Mouse (Mus musculus) liver, adult (tissue): ENCODE results near the gene Hist1h4b.
"Not testable (repeated sequence)": the region's sequence is repeated elsewhere in the genome, so short reads cannot be mapped to it uniquely, and the experiment has no call there.

Experiments used
- GATA4 ChIP-seq: IDR thresholded peaks from 2 replicates; pipeline ENCODE4 v1.6.1; 2014; ENCODE audit warnings: mild to moderate bottlenecking, low read length; ENCODE audit not compliant: insufficient replicate concordance

Gene Hist1h4b

DNA sequence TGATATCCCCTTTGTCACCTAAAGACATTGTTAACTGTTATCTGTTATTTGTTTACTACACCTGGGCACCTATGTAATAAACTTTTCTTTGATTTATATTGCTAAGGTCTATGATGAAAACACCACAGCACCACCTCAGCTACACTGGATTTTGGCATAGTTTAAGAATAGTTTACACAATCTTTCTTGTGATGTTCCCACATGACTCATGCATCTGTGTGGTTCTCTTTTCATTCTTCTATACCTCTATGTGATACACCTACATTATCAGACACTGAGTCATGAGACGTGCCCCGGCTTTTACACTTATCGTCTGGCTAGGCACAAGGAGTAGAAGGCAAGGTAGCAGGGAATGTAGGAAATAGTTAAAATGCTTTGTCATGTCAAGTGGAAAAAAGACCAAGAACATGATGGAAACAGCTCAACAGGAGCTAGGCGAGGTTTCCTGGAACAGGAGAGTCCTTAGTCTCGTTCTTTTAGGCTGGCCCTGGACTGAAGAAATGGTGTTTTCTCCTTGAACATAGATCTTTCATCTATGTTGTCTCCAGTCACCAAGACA lies 7.2 kb upstream of the Hist1h4b start:
- TF ChIP-seq GATA4: no peak

GRCm38 (mm10) chr13:23750839-23751477 lies 5.9 kb upstream of the Hist1h4b start, which contains the start of gene Hist1h2ab:
TSS of gene Hist1h2ab (plus strand) at chr13:23751126.
- not testable (repeated sequence) for TF ChIP-seq GATA4

GRCm38 (mm10) chr13:23751478-23751956 lies 5.3 kb upstream of the Hist1h4b start:
- TF ChIP-seq GATA4: no peak

- TF ChIP-seq GATA4: not testable (repeated sequence)
Measured at GRCm38 (mm10) chr13:23752067-23752741, 4.6 kb upstream of the Hist1h4b start, which contains the start of gene Hist1h3b. TSS of gene Hist1h3b (plus strand) at chr13:23752267.

- no peak for TF ChIP-seq GATA4
Measured at GRCm38 (mm10) chr13:23752742-23753172, 4.1 kb upstream of the Hist1h4b start.

DNA sequence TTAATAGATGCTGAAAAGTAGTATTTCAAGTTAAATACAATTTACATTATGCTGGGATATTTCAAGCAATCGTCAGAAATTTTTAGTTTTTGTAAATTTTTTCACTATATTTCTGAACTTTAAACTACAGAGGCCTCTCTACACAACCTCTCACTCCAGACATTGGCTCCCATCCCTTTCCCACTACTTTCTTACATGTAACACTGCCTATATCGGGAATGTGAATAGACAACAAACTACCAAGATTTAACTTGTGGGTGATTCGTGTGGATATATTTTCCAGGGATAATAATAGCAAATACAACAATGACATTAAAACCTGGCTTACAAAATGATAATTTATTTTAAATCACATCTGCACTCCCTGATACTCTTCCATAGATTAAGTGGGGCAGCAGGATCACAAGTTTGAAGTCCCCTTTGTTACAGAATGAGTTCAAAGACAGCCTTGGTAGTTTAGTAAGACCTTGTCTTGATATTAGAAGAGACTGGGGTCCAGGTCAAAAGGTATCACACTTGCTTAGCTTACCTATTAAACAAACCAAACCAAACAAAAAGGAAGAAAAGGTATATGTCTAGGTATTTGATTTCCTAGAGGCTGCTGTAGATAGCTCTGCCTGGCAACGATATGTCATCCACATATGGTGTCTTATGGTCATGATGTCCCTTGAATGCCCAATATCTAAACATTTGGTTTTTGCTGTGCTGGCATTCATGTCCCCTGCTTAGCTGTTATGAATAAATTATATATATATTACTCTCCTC lies 3.3 kb upstream of the Hist1h4b start:
- no peak for TF ChIP-seq GATA4

DNA sequence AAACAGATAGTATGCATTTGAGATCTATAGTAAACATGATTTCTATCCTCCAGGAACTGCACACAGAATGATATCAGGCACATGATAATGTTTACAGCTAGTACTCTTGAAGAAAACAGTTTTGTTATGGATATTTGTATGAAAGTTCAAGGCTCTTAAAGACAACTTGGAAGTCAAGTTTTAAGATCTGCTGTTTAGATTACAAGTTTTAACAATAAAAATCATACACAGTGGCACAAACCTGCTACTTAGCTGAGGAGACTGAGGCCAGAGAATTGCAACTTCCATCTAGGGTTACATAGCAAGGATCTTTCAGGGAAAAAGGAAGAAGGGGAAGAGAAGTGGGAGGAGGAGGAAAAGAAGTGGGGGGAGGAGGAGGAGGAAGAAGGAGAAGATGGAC lies 1.8 kb upstream of the Hist1h4b start:
- no peak for TF ChIP-seq GATA4

GRCm38 (mm10) chr13:23757211-23757773 lies 479 bp downstream of the Hist1h4b start:
- TF ChIP-seq GATA4: no peak

DNA sequence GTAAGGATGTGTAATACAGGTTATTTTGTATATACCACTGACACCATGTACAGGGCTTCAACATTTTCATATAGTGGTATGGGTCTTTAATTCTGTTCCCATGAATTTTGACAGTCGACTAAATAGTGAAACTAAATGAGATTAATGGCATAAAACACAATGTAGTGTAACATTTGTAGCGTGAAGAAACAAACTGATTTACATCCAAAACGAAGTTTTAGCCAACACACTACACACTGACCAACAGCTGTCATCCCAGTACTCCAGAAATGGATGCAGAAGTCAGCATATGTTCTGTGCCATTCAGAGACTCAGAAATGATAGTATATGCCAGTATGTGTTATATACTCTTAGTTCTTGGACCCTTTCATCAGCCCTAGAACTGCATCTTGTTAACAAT lies 1.1 kb downstream of the Hist1h4b start:
- no peak for TF ChIP-seq GATA4

DNA sequence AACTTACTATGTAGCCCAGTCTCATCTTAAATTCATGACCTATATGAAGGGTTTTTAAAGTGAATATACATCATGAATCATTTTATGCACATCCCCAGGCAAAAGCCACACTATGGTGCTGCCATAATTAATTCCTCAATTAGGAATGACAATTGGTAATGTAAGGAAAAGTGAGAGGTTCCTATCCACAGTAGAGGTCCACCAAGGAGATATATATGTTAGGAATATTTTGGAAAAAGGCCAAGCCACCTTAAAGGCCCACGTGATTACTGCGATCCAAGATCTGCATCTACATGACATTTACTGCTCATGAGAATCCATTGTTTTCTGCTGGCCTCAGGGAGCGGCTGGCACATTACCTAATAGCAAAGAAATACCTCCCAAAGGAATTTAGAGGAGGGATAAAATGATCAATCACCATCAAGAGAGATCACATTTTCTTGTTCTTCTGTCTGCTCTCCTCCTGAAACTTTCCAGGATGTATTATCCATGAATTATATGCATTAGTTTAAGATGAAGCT lies 2.5 kb downstream of the Hist1h4b start:
- no peak for TF ChIP-seq GATA4

- TF ChIP-seq GATA4: no peak
Measured at GRCm38 (mm10) chr13:23759916-23760239, 3.1 kb downstream of the Hist1h4b start.

- no peak for TF ChIP-seq GATA4
Measured at GRCm38 (mm10) chr13:23760240-23760971, 3.6 kb downstream of the Hist1h4b start.

DNA sequence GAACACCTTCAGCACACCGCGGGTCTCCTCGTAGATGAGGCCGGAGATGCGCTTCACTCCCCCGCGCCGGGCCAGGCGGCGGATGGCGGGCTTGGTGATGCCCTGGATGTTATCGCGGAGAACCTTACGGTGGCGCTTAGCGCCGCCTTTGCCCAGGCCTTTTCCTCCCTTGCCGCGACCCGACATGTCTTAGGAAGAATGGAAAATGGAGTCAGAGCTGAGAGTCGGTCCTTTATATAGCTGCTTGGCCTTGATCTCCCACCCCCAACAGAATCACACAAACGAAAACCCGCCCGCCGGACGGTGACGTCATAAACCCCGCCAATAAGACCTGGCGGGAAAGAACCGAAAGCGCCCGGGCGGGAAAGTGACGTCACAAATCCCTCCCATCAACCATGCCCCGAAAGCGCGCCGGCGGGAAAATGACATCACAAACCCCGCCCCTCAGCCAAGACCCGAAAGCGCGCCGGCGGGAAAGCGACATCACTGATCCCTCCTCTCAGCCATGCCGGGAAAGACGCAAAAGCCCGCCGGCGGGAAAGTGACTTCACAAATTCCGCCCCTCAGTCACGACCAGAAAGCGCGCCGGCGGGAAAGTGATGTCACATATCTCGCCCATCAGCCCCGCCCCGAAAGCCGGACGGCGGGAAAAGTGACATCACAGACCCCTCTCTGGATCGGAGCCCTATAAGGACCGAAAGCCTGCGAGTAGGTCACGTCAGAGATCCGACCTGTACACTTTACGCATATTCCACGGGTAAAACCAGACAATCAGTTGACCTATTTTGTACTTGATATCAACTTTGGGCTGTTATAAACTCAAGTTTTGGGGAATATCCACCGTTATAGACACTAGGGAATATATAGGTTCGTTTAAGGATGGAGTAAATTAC lies 4.4 kb downstream of the Hist1h4b start, which contains the start of gene Hist1h4a:
Hist1h4a (minus strand) TSS at position 259 of the 893 bp plus-strand sequence.
- no peak for TF ChIP-seq GATA4
